Mouse (Mus musculus): ENCODE data around the gene Gm10670.
"Not testable (repeated sequence)": the region's sequence is repeated elsewhere in the genome, so short reads cannot be mapped to it uniquely, and the experiment has no call there.

DNA sequence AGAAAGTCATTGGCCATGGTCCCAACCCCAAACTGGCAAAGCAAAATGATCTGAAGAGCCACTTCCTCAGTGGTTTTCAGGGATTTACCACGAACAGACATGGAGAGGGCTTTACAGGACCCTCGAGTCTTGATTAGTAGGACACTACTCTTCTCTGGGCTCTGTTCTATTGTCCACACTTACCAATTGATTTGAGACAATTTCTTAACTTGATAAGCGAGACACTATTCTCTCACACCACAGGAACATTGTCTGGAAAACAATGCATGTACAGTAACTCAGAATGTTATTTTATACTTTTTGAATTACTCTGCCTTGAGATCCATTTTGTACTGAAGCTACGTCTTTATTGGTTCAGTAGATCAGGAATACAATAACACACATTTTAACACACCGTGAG, at the start of gene Gm10670:
- TF ChIP-seq MYOG (IDR thresholded peaks at IDR 0.05; ENCODE audit: control insufficient read depth, extremely low read depth, insufficient read length); CEBPB (IDR thresholded peaks at IDR 0.05; ENCODE audit: low read depth); CTCF (IDR thresholded peaks at IDR 0.05; ENCODE audit: control insufficient read depth, insufficient read depth, insufficient read length); USF1 (IDR thresholded peaks at IDR 0.05; ENCODE audit: low read depth); MYOD1 (IDR thresholded peaks at IDR 0.05; ENCODE audit: control insufficient read depth, insufficient read length, low read depth); MAX (IDR thresholded peaks at IDR 0.05): not testable (repeated sequence)

Data from C2C12 (cell line).